Mouse (Mus musculus): ENCODE measurements at regions not wholly inside any gene's neighbourhood (a gene's known extent, or its start where the extent isn't known, plus 50 kb on each side); places are given as distances from the start of the nearest gene placed in this dataset.

DNA sequence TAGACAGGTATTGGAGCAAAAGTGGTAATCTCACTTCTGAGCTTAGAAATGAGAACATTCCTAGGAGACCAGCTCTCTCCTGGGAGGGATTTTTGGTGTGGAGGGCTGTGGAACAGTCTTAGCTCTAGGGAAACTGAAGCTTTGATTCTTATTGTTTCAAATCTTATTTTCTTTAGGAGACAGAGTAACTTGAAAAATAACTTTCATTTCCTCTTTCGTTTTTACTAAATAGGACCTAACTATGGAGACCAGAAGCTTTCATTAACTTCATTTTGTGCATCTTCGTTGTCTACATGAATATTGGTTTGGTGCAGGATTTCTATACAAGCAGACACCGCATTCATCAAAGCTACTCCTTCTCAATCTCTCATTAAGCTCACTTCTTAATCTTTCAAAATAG lies 1010.5 kb upstream of the Msl3l2 start:
- no peak for ATAC-seq (replicated peaks in 1 of 2; ENCODE audit: insufficient read depth in 1 of 2, low FRiP score in 2 of 2, low TSS enrichment in 1 of 2, low read depth in 1 of 2, poor library complexity in 2 of 2, severe bottlenecking in 2 of 2)

DNA sequence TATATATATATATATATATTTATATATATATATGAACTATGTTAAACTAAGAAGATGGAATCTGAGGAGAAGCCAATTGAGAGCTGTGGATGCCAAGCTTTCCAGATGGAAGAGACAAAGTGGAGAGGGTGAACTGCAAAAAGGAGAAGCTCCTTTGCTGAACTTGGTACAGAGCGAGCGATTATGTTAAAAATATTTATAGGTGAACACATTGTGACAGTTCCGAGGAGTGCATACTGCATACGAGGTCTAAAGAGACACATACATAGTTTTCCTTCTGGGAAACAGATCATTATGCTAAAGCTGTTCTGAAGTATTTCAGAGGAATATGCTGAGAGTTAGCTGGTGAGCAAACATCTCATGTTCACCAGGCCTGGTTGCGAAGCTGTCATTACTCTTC lies 1009.5 kb upstream of the Msl3l2 start:
- ATAC-seq (replicated peaks in 1 of 2; ENCODE audit: insufficient read depth in 1 of 2, low FRiP score in 2 of 2, low TSS enrichment in 1 of 2, low read depth in 1 of 2, poor library complexity in 2 of 2, severe bottlenecking in 2 of 2): no peak

DNA sequence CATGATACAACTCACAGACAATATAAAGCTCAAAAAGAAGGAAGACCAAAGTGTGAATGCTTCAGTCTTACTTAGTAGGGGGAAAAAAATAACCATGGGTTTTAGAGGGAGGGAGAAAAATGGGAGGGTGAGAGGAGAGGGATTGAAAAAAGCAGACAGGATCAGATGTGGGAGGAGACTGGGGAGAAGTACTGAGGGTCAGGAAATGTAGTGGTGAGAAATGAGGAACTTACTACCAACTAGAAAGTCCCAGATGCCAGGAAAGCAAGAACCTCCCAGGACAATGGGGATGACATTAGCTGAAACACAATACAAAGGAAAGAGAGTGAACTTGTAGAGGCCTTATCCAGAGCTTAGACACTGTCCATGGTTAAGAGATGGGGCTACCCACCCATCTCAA lies 1008.4 kb upstream of the Msl3l2 start:
- ATAC-seq (replicated peaks in 1 of 2; ENCODE audit: insufficient read depth in 1 of 2, low FRiP score in 2 of 2, low TSS enrichment in 1 of 2, low read depth in 1 of 2, poor library complexity in 2 of 2, severe bottlenecking in 2 of 2): peak; percentile 65 to 80

DNA sequence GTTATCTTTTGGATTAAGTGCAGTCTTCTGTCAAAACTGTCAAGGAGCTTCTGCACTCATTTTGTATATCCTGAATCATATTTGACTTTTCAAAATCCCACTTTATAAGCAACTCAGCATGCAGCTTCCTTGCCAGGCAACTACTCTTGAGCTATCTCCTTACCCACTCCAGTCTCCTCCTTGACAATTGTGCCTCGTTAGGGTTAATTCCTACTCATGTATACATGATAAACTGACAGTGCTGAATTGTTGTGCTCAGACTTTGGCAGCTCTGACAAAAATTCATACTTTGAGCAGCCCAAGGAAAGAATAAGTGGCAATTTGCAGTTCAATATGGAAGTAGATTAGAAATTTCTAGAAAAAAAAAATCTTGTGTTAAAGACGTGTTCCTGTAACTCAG lies 994.5 kb upstream of the Msl3l2 start:
- ATAC-seq (replicated peaks in 1 of 2; ENCODE audit: insufficient read depth in 1 of 2, low FRiP score in 2 of 2, low TSS enrichment in 1 of 2, low read depth in 1 of 2, poor library complexity in 2 of 2, severe bottlenecking in 2 of 2): no peak

DNA sequence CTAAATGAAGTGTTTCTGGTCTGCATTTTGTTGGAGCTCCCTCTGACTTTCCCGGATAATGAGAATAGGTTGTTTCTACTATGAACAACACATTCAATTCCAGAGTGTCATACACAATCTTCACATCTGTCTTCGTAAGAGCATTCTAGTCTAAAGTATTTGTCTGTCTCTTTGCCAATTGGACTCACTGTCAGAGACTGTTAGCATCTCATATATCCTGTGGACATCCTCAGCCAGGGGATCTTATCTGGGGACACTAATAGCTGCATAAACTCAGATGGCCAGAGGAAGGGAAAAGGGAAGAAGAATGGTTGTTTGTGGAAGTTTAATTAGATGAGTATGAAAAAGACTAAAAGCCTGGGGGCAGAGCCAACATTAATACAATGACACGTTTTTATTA lies 958.5 kb upstream of the Msl3l2 start:
- ATAC-seq (replicated peaks in 1 of 2; ENCODE audit: insufficient read depth in 1 of 2, low FRiP score in 2 of 2, low TSS enrichment in 1 of 2, low read depth in 1 of 2, poor library complexity in 2 of 2, severe bottlenecking in 2 of 2): no peak

DNA sequence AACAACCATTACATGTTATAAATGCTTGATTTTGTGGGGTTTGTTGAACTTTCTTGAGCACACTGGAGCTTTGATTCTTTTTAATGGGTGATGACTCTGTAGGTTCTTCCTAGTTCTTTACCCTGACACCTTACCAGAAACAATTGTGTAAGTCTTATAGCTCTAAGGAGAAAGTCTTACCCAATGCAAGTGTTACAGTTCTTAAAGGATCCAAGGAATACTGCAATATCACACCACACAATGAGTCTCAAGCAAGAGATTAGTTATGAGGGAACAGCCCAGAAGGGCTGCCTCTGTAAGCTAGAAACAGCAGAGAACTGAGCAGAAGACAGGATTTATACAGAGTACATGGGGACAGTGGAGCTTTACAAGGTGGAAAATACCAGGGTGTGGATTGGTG lies 914.5 kb upstream of the Msl3l2 start:
- no peak for ATAC-seq (replicated peaks in 1 of 2; ENCODE audit: insufficient read depth in 1 of 2, low FRiP score in 2 of 2, low TSS enrichment in 1 of 2, low read depth in 1 of 2, poor library complexity in 2 of 2, severe bottlenecking in 2 of 2)

DNA sequence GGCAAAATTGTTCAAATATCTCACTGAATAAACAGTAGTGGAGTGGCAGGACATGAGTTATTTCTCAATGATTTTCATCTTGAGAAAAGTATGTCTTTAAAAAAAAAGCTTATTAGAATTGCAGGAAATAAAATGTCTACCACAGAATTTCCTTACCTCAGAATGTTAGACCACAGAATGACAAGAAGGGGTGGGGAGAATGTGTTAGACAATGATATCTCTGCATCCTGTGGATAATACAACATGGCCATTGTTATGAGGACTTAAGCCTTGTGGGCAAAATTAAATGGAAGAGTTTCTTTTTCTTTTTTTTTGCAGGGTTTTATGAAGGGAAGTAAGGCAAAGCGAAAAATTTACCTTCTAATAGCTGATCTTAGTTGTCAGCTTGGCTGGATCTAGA lies 912.6 kb upstream of the Msl3l2 start:
- peak; percentile 94 to 97 for ATAC-seq (replicated peaks in 1 of 2; ENCODE audit: insufficient read depth in 1 of 2, low FRiP score in 2 of 2, low TSS enrichment in 1 of 2, low read depth in 1 of 2, poor library complexity in 2 of 2, severe bottlenecking in 2 of 2)

DNA sequence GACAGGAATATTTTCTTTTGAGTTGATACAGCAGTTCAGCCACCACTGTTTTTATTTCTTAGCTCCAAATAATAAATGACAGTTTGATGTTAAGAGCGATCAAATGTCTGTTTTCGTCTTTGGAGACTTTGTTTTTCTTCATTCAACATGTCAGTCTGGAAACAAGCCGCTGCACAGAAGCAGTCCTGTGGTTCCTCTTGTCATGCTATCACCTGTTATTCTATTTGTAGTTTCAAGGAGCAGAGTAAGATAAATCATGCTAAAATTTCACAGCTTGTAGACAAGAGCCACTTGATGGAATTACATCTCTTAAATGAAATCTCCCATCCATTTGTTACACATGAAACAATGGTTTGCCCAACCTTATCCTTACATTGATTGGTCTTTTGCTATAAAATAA lies 911.5 kb upstream of the Msl3l2 start:
- ATAC-seq (replicated peaks in 1 of 2; ENCODE audit: insufficient read depth in 1 of 2, low FRiP score in 2 of 2, low TSS enrichment in 1 of 2, low read depth in 1 of 2, poor library complexity in 2 of 2, severe bottlenecking in 2 of 2): no peak

DNA sequence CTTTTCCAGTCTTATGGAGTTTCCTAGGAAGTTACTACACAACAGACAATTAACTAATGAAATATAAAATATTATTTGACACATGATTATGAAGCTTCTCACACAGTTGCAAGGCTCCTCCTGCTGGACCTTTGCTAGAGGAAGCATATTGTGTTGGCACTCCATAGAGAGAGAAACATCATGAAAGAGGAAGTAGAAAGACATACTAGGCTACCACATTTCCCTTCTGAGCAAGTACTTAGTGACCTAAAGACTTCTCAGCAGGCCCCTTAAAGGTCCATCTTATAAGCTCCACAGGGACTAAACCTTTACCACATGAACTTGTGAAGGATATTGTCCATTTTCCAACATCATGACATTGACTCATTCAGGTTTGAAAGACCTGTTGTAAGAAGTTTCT lies 869.6 kb upstream of the Msl3l2 start:
- ATAC-seq (replicated peaks in 1 of 2; ENCODE audit: insufficient read depth in 1 of 2, low FRiP score in 2 of 2, low TSS enrichment in 1 of 2, low read depth in 1 of 2, poor library complexity in 2 of 2, severe bottlenecking in 2 of 2): peak; percentile 32 to 78; a peak in 2 of 4 replicates

DNA sequence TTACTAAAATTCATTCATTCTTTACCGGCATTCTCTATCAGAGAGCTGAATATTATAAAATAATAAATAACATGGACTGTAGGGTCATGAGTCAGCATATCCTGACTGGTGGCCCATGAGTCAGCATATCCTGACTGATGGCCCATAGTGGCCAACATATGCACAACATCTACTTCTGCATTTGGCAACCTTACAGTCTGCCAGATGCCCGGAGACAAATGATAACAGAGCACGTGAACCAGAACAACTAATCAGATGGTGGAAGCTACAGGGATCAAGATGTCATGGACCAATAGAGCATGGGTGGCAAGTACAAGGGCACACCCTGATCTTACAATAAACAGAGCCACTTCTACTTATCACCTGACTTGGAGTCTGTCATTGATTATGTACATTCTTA lies 849.4 kb upstream of the Msl3l2 start:
- peak; percentile 69 to 89 for ATAC-seq (replicated peaks in 1 of 2; ENCODE audit: insufficient read depth in 1 of 2, low FRiP score in 2 of 2, low TSS enrichment in 1 of 2, low read depth in 1 of 2, poor library complexity in 2 of 2, severe bottlenecking in 2 of 2)

DNA sequence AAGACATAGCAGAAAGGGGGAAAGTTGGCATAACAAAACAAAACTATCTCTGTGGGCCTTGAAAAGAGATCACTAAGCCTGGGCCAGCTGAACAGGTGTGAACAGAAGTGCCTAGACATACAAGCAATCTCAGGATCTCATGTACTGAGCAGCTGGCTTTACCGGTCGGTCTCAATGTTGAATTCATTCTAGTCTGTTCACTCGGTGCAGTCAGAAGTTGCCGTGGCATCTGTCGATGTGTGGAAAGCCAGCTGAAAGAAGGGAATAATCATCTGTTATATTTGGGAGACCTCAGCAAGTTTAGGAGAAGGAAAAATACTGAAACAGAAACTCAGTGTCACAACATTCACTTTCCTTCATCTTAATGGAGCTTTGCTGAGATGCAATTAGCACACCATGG lies 806.6 kb upstream of the Msl3l2 start:
- no peak for ATAC-seq (replicated peaks in 1 of 2; ENCODE audit: insufficient read depth in 1 of 2, low FRiP score in 2 of 2, low TSS enrichment in 1 of 2, low read depth in 1 of 2, poor library complexity in 2 of 2, severe bottlenecking in 2 of 2)

DNA sequence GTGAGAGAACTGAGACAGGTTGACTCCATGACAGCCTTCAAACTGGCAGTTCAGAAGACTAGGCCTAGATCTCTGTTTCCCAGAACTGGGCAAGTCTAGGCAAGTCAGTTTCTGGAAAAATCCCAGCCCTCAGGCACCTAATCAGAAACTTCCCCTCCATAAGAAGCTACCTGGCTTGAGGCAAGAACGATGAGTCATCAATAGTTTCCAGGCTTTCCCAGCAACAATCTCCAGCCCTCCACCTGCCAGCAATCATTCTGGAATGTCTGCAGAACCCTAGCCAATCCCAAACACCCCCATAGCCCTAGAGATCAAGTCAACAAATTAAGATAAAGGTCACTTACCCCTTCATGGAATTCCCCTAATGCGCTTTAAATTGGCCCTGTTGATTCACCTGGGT lies 772.9 kb upstream of the Msl3l2 start:
- no peak for ATAC-seq (replicated peaks in 1 of 2; ENCODE audit: insufficient read depth in 1 of 2, low FRiP score in 2 of 2, low TSS enrichment in 1 of 2, low read depth in 1 of 2, poor library complexity in 2 of 2, severe bottlenecking in 2 of 2)

DNA sequence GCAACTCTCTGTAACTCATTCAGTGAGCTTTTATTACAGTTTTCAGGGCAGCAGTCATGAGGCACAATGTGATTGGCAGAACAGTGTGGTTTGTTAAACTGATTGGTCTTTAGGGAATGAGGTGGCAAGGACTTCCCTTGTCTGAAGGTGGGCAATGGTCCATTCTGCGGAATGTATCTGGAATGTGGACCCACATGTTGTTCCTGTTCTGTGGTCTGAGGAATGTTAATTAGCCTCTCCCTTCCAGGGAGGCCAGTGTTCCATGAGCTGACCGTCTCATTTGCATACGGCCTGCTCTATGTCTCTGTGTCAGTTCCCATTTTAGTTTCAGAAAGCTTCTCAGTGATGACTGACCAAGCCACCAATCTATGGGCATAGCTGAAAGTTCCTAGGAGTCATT lies 770.7 kb upstream of the Msl3l2 start:
- ATAC-seq (replicated peaks in 1 of 2; ENCODE audit: insufficient read depth in 1 of 2, low FRiP score in 2 of 2, low TSS enrichment in 1 of 2, low read depth in 1 of 2, poor library complexity in 2 of 2, severe bottlenecking in 2 of 2): no peak

DNA sequence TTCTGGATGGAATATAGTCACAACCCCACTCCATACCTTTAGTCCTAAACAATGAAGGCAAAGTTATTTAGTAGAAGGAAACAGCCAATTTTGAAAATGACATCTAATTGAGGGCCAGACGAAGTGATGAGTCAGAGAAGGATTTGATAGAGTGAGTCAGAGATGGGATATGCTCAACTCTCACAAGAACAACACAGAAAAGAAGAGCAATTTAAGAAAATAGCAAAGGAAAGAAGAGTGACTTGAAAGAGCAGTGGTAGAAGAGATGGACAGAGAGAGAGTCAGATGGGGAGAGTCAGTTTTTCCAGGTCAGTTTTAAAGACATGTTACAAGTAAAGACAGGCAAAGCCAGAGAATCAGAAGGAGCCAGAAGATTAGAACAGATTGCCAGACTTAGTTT lies 758.6 kb upstream of the Msl3l2 start:
- no peak for ATAC-seq (replicated peaks in 1 of 2; ENCODE audit: insufficient read depth in 1 of 2, low FRiP score in 2 of 2, low TSS enrichment in 1 of 2, low read depth in 1 of 2, poor library complexity in 2 of 2, severe bottlenecking in 2 of 2)

Measured in hematopoietic stem cell, adult 5-6 weeks (primary cell).